Mouse (Mus musculus) embryonic fibroblast, embryonic 13.5 days (primary cell): ENCODE measurements at regions not wholly inside any gene's neighbourhood (a gene's known extent, or its start where the extent isn't known, plus 50 kb on each side); places are given as distances from the start of the nearest gene placed in this dataset.

Experiments used
- CTCF ChIP-seq: IDR thresholded peaks from 2 replicates; pipeline ENCODE4 v1.5.1; 2011; ENCODE audit warnings: mild to moderate bottlenecking, control low read depth, low read length, moderate library complexity, borderline replicate concordance; ENCODE audit not compliant: insufficient read depth
- POLR2A ChIP-seq: IDR thresholded peaks from 2 replicates; pipeline ENCODE4 v1.6.1; 2011; ENCODE audit warnings: low read depth, mild to moderate bottlenecking, control low read depth, low read length, moderate library complexity

GRCm38 (mm10) chr14:58656935-58657238, 485.8 kb downstream of the 1700129C05Rik start:
- TF ChIP-seq POLR2A (no peak), CTCF (no peak)
